Mouse (Mus musculus) forebrain, embryonic 10.5 days (tissue): ENCODE results near the gene Hist1h4c. TPM values are rescaled to one million over a fixed set of nuclear protein-coding genes. Genes with fewer than 3 reads are reported as not detected.
"Not testable (repeated sequence)": the region's sequence is repeated elsewhere in the genome, so short reads cannot be mapped to it uniquely, and the experiment has no call there.

Experiments used
- DNase-seq: peaks from one replicate; pipeline ENCODE4 v3.0.0-alpha.2; 2017; ENCODE audit warnings: low spot score; ENCODE audit errors: extremely low spot score
- H3K27ac ChIP-seq: fragments of 300-500 bp; sonication (generic); 2 replicates; pipeline ENCODE4 v1.5.1; 2016; ENCODE audit warnings: mild to moderate bottlenecking
- H3K27me3 ChIP-seq: fragments of 300-500 bp; sonication (generic); 2 replicates; pipeline ENCODE4 v1.6.1; 2016; ENCODE audit warnings: mild to moderate bottlenecking; ENCODE audit not compliant: poor library complexity, severe bottlenecking
- H3K36me3 ChIP-seq: fragments of 300-500 bp; sonication (generic); replicated peaks from 2 replicates; pipeline ENCODE4 v1.6.1; 2016; ENCODE audit warnings: mild to moderate bottlenecking, moderate library complexity
- H3K4me1 ChIP-seq: fragments of 300-500 bp; sonication (generic); 2 replicates; pipeline ENCODE4 v1.6.1; 2016
- H3K4me3 ChIP-seq: fragments of 300-500 bp; sonication (generic); 2 replicates; pipeline ENCODE4 v1.5.1; 2016; ENCODE audit warnings: mild to moderate bottlenecking, moderate library complexity
- H3K9me3 ChIP-seq: fragments of 300-500 bp; sonication (generic); 2 replicates; pipeline ENCODE4 v1.6.1; 2016; ENCODE audit warnings: mild to moderate bottlenecking, moderate library complexity
- WGBS: fragments of 180-500 bp; shearing (Covaris S2); methylation state at CpG from one replicate; pipeline ENCODE4 v1.1.7; 2016; 5-methylcytosine and 5-hydroxymethylcytosine counted together
- polyA plus RNA-seq: library from polyadenylated mRNA; unstranded; fragments of >200 nt; fragmentation: Nextera tagmentation; extraction: Ambion mirVana; gene quantifications from 2 replicates; pipeline ENCODE4 v1.2.1, GENCODE M21; 2016

Gene Hist1h4c
- polyA plus RNA-seq = 4.5 and 5.9 TPM in 2 replicates

DNA sequence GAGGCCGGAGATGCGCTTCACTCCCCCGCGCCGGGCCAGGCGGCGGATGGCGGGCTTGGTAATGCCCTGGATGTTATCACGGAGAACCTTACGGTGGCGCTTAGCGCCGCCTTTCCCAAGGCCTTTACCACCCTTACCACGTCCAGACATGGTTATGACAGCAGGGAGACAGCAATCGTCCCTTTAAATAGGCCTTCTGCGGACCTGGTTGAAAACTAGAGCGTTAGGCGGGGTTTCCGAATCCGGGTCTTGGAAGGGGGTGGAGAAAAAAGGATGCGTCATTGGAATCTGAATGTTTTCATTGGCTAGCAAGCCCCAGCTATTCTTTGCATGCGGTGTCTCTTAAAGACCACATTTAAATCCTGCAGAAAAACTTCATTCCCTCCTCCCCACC is at the start of gene Hist1h4c:
Hist1h4c (minus strand) TSS at position 155 of the 394 bp plus-strand sequence.
- Histone ChIP-seq H3K27me3 (no peaks in the 10 kb centered on the region), H3K9me3 (no peaks in the 10 kb centered on the region), H3K4me3 (peak within 1 kb of the TSS; percentile 55), H3K36me3 (no peaks in the 10 kb centered on the region; the same call in 1 of the 2 replicates), H3K27ac (peak within 1 kb of the TSS; percentile 90), H3K4me1 (peaks cover 38% of the 10 kb centered on the region)
- DNase-seq = peak; percentile 97
- 0% methylated on average over 22 of the region's 22 CpGs for WGBS

DNA sequence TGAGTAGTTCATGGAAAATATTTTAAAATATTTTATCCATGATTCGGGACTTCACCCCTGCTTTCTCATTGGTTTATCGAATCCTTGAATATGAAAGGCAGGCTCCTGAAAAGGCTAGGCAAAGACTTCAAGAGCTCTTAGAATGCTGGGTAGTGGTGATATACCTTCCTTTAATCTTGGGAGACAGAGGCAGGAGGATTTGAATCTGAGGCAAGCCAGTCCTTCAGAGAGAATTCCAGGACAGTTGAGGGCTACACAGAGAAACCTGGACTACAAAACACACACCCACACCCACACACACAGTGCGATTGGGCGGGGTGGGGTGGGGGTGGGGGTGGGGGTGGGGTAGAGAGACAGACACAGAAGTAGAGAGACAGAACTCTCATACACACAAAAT is 49.6 kb upstream of the Hist1h4c start:
- WGBS = 12% methylated on average over 4 of the region's 4 CpGs
- peak overlapping the region; percentile 58 for H3K4me3 ChIP-seq
- H3K36me3 ChIP-seq = no peaks in the 10 kb centered on the region
- peaks cover 37% of the 10 kb centered on the region for H3K4me1 ChIP-seq
- DNase-seq = peak; percentile 45
- peak overlapping the region; percentile 98 for H3K27ac ChIP-seq
- H3K27me3 ChIP-seq = no peaks in the 10 kb centered on the region
- H3K9me3 ChIP-seq = no peaks in the 10 kb centered on the region

DNA sequence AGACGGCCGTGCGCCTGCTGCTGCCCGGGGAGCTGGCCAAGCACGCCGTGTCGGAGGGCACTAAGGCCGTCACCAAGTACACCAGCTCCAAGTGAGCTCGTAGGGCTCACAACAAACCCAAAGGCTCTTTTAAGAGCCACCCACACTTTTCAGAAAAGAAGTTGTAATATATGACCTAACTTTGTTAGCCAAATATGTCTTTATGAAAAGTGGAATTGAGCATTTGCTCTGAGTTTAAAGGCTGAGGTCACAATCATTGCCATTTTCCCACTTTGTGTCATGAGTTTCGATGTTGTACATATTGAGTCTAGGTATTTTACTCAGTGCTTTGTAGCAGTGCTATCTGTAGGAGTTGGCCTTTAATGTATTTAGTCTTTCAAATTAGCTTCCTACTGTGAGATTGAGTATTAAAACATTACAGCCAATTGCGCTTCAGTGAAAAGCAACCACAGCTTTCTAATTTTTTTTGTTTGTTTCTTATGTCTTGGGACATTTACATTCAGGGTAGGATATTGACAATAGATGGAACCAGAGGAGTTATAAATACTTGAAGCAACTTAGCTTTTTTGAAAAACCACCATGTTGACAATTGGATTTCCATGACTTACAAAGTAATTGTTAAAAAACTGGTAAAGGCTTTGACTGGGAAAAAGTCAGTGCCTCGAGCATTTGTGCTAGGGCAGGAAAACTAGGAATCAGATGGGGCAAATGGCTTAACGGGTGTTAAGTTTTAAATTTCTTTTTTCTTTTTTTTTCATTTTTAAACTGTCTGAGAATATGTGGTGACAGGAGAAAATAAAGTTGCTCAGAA is 49.0 kb upstream of the Hist1h4c start:
- peak; percentile 37 for DNase-seq
- H3K27me3 ChIP-seq = no peaks in the 10 kb centered on the region
- 3% methylated on average over 13 of the region's 13 CpGs for WGBS

DNA sequence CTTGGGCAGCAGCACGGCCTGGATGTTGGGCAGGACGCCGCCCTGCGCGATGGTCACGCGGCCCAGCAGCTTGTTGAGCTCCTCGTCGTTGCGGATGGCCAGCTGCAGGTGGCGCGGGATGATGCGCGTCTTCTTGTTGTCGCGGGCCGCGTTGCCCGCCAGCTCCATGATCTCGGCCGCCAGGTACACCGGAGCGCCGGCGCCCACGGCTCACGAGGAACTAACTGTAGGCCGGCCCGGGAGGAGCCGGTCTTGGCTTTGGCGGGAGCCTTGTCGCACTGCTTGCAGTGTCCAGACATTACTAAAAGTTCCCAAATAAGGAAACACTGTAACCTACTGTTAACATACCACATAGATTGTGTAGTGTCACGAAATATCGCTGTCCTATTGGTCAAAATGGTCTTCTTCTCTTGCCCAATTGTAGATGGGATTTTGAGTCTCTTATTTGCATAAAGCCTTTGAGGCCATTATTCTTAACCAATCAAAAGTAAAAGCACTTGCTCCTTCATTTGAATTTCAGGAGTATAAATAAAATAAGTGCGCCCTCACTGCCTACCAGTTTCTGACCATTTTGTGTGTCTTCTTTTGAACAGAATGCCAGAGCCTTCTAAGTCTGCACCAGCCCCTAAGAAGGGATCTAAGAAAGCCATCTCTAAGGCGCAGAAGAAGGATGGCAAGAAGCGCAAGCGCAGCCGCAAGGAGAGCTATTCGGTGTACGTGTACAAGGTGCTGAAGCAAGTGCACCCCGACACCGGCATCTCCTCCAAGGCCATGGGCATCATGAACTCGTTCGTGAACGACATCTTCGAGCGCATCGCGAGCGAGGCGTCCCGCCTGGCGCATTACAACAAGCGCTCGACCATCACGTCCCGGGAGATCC is 48.2 kb upstream of the Hist1h4c start, which contains the start of gene Hist1h2bb:
Hist1h2bb (plus strand) TSS at position 534 of the 880 bp plus-strand sequence.
- WGBS = under 1% methylated on average over 48 of the region's 58 CpGs

More for the DNA sequence above, 49.0 kb upstream of the Hist1h4c start:
- H3K36me3 ChIP-seq = no peaks in the 10 kb centered on the region
- peak overlapping the region; percentile 98 for H3K27ac ChIP-seq
- no peaks in the 10 kb centered on the region for H3K9me3 ChIP-seq
- peaks cover 35% of the 10 kb centered on the region for H3K4me1 ChIP-seq
- peak overlapping the region; percentile 58 for H3K4me3 ChIP-seq

DNA sequence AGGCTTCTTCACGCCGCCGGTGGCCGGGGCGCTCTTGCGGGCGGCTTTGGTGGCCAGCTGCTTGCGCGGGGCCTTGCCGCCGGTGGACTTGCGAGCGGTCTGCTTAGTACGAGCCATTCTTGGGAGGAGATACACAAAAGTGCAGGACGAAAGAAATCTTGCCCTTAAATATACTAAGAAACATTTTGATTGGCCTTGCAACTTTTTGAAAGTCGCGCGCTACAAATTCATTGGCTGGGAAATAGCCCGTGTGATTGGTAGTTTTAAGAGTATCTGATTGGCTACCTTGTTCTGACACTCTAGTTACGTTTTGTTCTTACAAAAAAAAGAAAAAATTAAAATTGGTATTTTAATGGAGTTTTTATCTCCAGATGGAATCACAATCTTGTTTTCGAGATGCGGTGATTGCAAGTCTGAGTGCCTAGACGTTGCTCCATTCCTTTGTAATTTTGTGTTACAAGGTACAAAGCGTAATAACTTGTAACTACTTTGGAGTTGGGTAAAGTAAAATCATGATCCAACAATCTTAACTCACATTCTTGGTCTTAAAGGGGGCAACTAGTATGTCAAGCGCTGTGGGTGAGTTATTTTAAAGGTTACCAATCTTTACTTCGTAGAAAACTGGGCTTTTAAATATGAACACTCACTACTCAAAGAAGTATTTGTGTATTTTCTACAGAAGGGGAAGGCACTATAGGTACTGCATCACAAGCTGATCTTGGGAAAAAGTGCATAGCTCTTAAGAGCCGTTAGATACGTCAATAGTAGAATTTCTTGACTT is 47.3 kb upstream of the Hist1h4c start, which contains the start of gene Hist1h3c:
Hist1h3c (minus strand) TSS at position 222 of the 781 bp plus-strand sequence.
- DNase-seq = peak; percentile 82
- Histone ChIP-seq H3K27ac (peak within 1 kb of the TSS; percentile 98), H3K9me3 (no peaks in the 10 kb centered on the region), H3K4me3 (peak within 1 kb of the TSS; percentile 58), H3K4me1 (peaks cover 43% of the 10 kb centered on the region), H3K36me3 (no peaks in the 10 kb centered on the region), H3K27me3 (no peaks in the 10 kb centered on the region)
- WGBS = under 1% methylated on average over 24 of the region's 28 CpGs

More for the DNA sequence above, 48.2 kb upstream of the Hist1h4c start, which contains the start of gene Hist1h2bb:
- peak; percentile 78 for DNase-seq
- peak within 1 kb of the TSS; percentile 98 for H3K27ac ChIP-seq
- H3K36me3 ChIP-seq, H3K9me3 ChIP-seq, H3K27me3 ChIP-seq: not testable (repeated sequence)
- H3K4me3 ChIP-seq = peak within 1 kb of the TSS; percentile 58
- H3K4me1 ChIP-seq = peaks cover 35% of the 10 kb centered on the region

DNA sequence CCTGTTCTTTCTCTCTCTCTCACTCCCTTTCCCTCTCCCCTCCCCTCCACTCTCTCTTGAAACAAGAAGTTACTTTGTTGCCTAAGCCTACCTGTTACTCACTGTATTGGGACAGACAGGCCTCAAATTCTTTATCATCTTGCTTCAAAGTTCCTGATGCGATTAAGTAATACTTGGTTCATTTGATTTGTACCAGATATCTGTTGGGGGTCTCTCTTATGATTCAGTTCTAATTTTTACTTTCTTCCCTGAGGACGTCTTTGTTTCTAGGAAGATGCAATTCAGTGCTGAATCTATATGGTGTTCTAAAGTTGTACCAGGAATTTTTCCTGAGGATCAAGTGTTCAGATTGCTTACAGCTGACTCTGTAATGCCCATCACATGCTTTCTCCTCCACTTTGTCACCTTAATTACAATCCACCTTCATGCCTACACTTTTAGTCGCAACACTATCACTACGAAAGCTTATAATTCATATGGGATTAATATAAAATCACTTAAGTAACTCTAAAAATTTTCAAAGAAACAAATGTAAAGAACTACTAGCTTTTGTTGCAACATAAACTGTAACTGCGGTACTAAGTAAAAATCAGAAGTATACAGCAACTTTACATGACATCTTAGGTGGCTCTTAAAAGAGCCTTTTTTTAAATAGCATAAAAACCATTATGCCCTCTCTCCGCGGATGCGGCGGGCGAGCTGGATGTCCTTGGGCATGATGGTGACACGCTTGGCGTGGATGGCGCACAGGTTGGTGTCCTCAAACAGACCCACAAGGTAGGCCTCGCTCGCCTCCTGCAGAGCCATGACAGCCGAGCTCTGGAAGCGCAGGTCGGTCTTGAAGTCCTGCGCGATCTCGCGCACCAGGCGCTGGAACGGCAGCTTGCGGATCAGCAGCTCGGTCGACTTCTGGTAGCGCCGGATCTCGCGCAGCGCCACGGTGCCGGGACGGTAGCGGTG is 46.4 kb upstream of the Hist1h4c start:
- Histone ChIP-seq H3K4me1 (peaks cover 48% of the 10 kb centered on the region), H3K9me3 (no peaks in the 10 kb centered on the region), H3K36me3 (no peaks in the 10 kb centered on the region), H3K27ac (peak overlapping the region; percentile 98), H3K27me3 (no peaks in the 10 kb centered on the region), H3K4me3 (peak overlapping the region; percentile 58)
- WGBS = 2% methylated on average over 15 of the region's 36 CpGs
- no peak for DNase-seq

DNA sequence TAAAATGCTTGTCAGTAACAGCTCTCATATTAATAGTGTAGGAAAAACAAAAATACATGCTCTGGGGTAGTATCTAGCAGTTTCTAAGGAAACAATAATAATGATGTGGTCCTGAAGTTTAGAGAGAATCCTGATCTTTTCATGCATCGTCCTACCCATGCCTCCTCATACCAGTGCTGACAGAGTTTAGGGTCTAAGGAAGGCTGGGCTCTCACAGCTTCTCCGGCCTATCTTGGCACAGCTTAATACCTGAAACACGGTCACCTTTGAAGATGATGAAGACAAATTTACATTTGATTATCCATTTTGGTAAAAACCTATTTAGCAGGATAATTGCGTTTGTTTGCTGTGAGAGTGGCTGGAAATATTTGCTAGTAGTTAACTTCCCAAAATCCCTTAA is 45.7 kb upstream of the Hist1h4c start:
- H3K36me3 ChIP-seq = no peaks in the 10 kb centered on the region
- no peaks in the 10 kb centered on the region for H3K9me3 ChIP-seq
- peak overlapping the region; percentile 58 for H3K4me3 ChIP-seq
- H3K4me1 ChIP-seq = peaks cover 55% of the 10 kb centered on the region
- peak overlapping the region; percentile 98 for H3K27ac ChIP-seq
- H3K27me3 ChIP-seq = no peaks in the 10 kb centered on the region
- WGBS = 52% methylated on average over 4 of the region's 4 CpGs
- DNase-seq = no peak

DNA sequence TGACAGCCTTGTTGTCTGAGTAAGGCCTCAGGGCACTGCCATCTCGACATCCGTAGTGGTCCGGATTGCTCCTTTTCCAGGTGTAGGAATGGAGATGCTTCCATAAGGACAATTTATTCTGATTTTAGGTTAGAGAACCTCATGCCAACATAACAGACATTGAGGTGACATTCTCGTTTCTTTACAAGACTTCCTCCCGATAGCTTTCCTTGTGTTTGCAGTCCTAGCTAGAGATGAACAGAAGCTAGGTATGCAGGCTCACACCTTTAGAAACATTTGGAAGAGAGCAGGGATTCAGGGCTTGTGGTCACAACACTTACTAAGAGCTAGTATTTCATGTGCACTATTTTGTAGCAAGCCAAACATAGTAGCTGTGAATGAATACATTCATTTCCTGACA is 45.0 kb upstream of the Hist1h4c start:
- DNase-seq = no peak
- Histone ChIP-seq H3K9me3 (no peaks in the 10 kb centered on the region), H3K27me3 (no peaks in the 10 kb centered on the region), H3K4me3 (no peak overlapping the region), H3K36me3 (no peaks in the 10 kb centered on the region), H3K27ac (peak overlapping the region; percentile 98), H3K4me1 (peaks cover 51% of the 10 kb centered on the region)
- 80% methylated on average over 5 of the region's 5 CpGs for WGBS

DNA sequence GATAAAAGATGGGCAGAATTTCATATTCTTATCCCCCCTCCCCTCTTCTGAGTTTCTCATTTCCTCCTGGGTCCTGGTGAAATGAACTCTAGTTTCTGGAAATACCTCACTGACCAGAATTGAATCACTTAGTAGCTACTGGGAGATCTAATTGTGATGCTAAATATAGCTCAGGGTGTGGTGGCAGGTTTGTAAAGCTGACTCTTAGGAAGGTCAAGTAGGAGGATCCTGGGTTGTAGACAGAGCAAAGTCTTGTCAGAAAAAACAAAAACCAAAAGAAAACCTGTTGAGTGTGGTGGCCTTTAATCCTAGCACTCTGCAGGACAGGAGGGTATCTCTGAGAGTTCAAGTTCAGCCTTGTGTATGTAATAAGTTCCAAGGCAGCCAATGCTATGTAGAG is 43.8 kb upstream of the Hist1h4c start:
- Histone ChIP-seq H3K9me3 (no peaks in the 10 kb centered on the region), H3K4me3 (no peak overlapping the region), H3K27me3 (no peaks in the 10 kb centered on the region), H3K36me3 (no peaks in the 10 kb centered on the region), H3K4me1 (peaks cover 44% of the 10 kb centered on the region), H3K27ac (peak overlapping the region; percentile 96; the same call in 1 of the 2 replicates)
- DNase-seq = no peak

DNA sequence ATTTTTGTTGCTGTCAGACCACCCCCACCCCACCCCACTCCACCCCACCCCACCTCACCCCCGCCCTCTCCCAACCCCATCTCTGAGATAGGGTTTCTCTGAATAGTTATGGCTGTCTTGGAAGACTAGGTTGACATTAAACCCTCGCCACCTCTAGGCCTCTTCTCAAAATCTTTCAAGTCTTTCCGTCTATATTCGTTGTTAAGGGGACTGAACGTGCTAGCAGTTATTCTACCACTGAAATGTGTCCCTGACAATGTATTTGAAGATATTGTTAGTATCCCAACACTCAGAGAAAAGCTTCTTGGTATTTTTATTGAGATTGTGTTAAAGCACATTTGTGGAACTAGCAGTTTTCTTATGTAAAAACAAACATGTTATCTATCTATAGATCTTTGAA is 42.7 kb upstream of the Hist1h4c start:
- peak; percentile 21 for DNase-seq
- Histone ChIP-seq H3K27me3 (no peaks in the 10 kb centered on the region), H3K4me1 (peaks cover 43% of the 10 kb centered on the region), H3K36me3 (no peaks in the 10 kb centered on the region), H3K9me3 (no peaks in the 10 kb centered on the region), H3K4me3 (peak overlapping the region; percentile 66), H3K27ac (peak overlapping the region; percentile 96)
- 76% methylated on average over 5 of the region's 5 CpGs for WGBS

DNA sequence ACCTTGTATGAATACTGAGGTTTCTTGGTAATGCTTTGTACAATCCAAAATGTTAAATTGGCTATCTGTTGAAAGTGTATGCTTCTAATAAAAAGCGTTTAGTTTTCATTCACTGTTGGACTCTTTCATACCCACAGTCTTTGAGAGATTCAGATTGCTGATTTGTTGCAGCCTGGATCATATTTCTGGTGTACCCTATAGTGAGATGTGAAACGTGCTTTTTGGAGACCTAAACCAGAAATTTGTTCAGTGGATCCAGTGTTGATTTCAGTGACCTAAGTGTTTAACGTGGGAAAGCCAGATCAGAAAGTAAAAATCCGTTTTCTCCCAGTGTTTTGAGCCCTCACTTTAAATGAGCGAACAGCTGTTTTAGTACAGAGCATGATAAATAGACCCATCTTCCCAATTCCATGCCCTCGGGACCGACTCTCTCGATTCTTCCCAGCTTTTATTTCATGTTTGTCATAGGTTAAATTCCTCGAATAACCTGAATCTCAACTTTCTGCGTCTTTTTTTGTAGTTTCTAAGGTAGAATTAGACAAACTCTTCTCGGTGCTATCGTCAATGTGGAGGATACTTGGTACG is 42.1 kb upstream of the Hist1h4c start:
- Histone ChIP-seq H3K27ac (peak overlapping the region; percentile 96), H3K9me3 (no peaks in the 10 kb centered on the region), H3K27me3 (no peaks in the 10 kb centered on the region), H3K36me3 (no peaks in the 10 kb centered on the region), H3K4me3 (peak overlapping the region; percentile 66), H3K4me1 (peaks cover 39% of the 10 kb centered on the region)
- peak; percentile 17 for DNase-seq
- 44% methylated on average over 13 of the region's 13 CpGs for WGBS
